Mouse (Mus musculus) cerebral cortex, adult 2 months (tissue): ENCODE measurements around the gene Bub1.

Source experiments
- WGBS: fragments of 180-500 bp; shearing (Covaris S2); methylation state at CpG from one replicate; pipeline ENCODE4 v1.1.7; 2018; 5-methylcytosine and 5-hydroxymethylcytosine counted together

Bub1 gene

GRCm38 (mm10) chr2:127831401-127832102 lies at the start of gene Bub1:
Gene Bub1 (minus strand): TSS chr2:127831865.
- WGBS = under 1% methylated on average over 56 of the region's 56 CpGs

- 90% methylated on average over 5 of the region's 5 CpGs for WGBS
These were observed 49.4 kb upstream of the Bub1 start for GRCm38 (mm10) chr2:127881063-127881462.

GRCm38 (mm10) chr2:127864381-127864780 lies 32.7 kb upstream of the Bub1 start:
- 85% methylated on average over 4 of the region's 4 CpGs for WGBS

GRCm38 (mm10) chr2:127854332-127854991 lies 22.8 kb upstream of the Bub1 start:
- WGBS = 48% methylated on average over 4 of the region's 4 CpGs

- WGBS = 95% methylated on average over 2 of the region's 2 CpGs
These were observed 18.7 kb upstream of the Bub1 start for GRCm38 (mm10) chr2:127850371-127850770.

GRCm38 (mm10) chr2:127846571-127846970 lies 14.9 kb upstream of the Bub1 start:
- WGBS = 26% methylated on average over 1 of the region's 1 CpGs

DNA sequence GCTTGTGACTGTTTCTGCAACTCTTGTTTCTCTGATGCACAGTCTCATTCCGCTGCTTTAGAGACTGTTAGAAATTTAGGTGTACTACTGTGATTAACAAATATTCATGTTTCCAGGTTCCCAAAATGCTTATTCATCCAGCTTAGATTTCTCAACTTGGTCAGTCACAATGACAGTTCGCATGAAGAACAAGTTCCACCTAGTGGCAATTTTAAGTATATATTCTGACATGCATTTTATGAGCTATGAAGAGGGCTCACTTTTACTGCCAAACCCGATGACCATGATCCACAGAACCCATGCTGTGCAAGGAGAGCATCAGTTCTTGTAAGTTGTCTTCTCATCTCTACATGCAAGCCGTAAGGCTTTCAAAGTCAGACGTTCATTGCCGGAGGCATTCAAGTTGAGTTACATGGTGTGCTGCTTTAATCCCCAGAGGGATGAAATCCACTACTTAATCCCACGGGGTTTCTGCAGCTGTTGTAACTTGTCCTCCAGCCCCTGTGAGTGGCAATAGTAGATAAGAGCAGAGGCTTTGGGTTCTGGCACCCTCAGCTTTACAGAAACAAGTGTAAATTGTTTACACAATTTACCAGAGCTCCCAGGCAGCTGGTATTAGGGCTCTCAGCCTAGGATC lies 13.8 kb upstream of the Bub1 start:
- WGBS = 50% methylated on average over 7 of the region's 7 CpGs

DNA sequence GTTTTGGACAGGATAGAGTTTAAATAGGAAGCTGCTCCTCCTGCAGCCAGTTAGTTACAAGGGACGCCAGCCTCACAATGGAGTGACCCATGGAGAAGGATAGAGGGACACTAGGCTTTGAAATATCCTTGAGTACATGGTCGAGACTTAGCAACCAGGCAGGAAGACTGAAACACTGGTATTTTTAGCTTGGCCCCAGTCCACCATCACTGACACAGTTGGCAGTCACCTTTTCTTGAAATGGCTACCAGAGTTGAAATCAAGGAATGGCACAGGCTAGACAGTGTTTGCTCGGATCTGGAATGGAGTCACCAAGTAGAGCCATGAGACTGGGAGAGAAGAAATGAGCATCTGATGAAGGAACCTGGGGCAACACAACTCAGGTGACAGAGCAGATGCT lies 10.8 kb upstream of the Bub1 start:
- WGBS = 65% methylated on average over 3 of the region's 3 CpGs

GRCm38 (mm10) chr2:127841402-127841801 lies 9.7 kb upstream of the Bub1 start:
- 88% methylated on average over 1 of the region's 1 CpGs for WGBS

GRCm38 (mm10) chr2:127839425-127839824 lies 7.8 kb upstream of the Bub1 start:
- WGBS = 32% methylated on average over 11 of the region's 11 CpGs

DNA sequence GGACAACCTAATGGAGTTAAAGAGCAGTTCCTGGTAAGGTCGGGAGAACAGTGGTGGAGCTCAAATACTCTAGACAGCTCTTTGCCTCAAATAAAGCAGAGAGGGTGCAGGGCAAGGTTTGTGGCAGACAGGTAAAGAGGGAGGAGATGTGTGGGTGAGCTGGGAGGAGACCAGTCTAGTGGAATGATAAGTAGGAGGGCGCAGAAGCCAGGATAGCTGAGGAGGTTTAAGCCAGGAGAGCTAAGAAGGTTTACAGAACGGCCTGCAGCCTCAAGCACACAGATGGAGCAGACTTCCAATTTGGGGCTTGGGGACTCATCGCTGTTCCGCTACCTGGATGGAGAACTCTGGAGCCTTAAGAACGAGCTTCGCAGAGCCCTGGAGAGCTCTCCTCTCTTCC lies 6.9 kb upstream of the Bub1 start, which contains the start of gene Acoxl:
Acoxl (plus strand) TSS at position 301 of the 400 bp plus-strand sequence.
- 80% methylated on average over 7 of the region's 7 CpGs for WGBS

- whole genome bisulfite sequencing = 14% methylated on average over 2 of the region's 2 CpGs
These were observed 1.1 kb upstream of the Bub1 start for GRCm38 (mm10) chr2:127832833-127833190.

DNA sequence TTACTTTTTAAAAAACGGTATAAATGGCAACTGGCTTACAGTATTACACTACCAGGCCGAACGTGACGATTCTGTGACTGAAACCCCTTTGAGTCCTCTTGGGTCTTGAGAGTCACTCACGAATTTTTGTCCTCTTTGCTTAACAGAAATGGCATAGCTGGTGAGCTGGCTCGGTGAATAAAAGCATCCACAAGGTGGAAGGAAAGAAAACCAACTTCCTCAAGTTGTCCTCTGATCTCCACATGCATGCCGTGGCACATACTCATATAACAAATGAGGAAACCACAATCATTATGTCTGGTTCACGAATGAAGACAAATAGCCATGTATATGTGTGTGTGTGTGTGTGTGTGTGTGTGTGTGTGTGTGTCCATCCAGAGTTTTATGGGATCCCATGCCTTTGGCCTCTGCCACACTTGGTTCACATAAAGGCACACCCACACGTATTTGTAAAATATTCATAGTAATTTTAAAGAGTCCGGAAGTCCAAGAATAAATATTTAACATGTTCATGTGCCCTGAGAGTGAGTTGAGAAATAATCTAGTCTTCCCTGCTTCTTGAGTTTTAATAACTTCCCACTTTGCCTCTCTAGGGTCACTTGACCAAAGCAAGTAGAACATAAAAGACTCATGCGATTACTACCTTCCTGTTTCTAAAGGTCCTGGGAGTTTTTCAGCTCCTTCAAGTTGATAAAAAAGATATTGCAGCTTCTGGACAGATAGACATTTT lies 603 bp upstream of the Bub1 start:
- WGBS = 30% methylated on average over 11 of the region's 11 CpGs

GRCm38 (mm10) chr2:127791919-127792603 lies 39.6 kb downstream of the Bub1 start, which contains the start of gene Mtln:
Gene Mtln (minus strand): TSS chr2:127792488.
- WGBS = 1% methylated on average over 37 of the region's 37 CpGs

DNA sequence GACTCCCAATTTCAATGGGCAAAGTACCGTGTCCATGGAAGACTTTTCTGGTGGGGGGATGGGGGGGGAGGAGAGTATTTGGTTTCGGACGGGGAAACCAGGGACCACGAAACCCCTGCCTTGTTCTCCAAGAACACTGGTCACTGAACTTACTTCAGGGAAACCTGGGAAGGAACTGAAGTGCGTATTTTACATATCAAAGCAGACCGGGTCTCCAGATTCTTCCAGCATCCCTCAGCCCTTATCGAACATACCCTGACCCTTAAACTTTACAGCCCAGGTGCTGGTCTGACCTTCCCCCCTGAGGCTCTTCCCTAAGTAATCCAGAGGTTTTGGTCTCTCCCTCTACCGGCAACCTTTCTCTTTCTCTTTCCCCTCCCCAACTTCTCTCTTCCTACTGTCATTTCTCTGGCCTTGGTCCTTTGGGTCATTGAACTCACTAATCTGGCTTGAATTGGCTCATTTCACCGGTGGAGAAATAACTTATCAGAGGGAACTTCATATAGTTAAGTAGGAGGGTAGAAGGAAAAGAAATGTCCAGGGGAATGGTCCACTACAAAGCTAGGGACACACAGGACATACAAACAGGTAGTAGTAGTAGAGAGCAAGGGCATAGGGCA lies 41.9 kb downstream of the Bub1 start:
- WGBS = 31% methylated on average over 9 of the region's 9 CpGs

GRCm38 (mm10) chr2:127789138-127789537 lies 42.5 kb downstream of the Bub1 start:
- WGBS = 4% methylated on average over 11 of the region's 11 CpGs

DNA sequence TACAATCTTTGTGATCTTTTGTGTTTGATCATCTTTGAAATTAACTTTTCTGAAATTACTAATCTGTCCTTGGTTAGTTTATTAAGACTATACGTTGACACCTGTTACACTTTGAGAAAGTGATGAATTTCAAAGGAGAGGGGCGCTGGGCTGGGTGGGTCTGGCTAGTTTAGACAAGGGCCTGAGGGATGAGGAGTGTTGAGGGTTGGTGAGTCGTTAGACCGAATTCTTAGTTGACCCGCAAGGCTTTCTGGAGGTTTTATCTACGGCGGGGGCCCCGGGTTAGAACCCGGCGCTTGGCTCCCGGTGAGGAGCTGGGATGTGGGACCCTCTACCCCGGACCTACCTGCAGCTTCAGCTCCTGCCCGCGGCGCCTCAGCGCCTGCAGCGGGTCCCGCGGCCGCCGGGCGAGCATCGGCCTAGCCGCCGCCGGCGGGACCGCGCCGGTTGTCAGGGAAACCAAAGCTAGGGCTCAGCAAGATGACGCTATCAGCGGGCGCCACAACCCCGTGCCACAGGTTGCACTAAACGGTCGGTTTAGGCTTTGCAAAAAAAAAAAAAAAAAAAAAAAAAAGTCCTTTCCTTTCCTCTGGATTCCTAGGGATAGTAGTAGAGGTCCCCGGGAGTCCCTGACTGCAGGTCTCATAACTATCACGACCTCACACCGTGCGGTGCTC lies 43.1 kb downstream of the Bub1 start, which contains the start of gene Nphp1:
Nphp1 (minus strand) TSS at position 458 of the 677 bp plus-strand sequence.
- under 1% methylated on average over 40 of the region's 40 CpGs for WGBS

DNA sequence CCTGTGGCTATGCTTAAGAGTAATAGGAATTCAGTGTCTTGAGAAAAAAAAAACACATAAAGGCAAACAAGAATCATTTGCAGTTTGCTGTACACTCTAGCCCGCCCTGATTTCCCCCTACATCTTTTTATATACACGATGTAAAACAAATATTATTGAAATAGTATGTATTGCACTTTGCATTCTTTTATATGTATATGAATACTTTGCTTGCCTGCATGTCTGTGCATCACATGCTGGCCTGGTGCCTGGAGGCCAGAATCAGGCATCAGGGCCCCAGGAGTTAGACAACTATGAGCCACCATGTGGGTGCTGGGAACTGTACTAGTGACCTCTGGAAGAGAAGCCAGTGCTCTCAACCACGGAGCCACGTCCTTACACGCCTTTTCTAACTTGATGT lies 44.4 kb downstream of the Bub1 start:
- 95% methylated on average over 5 of the region's 5 CpGs for WGBS

- 91% methylated on average over 5 of the region's 5 CpGs for WGBS
These were observed 53.2 kb downstream of the Bub1 start for GRCm38 (mm10) chr2:127778451-127778850.

GRCm38 (mm10) chr2:127775013-127775412 lies 56.7 kb downstream of the Bub1 start:
- 81% methylated on average over 3 of the region's 3 CpGs for WGBS
